Mouse (Mus musculus) heart, adult 8-10 months (tissue): ENCODE measurements around the gene Ctf2. TPM values are rescaled to one million over a fixed set of nuclear protein-coding genes. Genes with fewer than 3 reads are reported as not detected.
"Not testable (repeated sequence)": the region's sequence is repeated elsewhere in the genome, so short reads cannot be mapped to it uniquely, and the experiment has no call there.

ENCODE experiments used
- DNase-seq: peaks from one replicate; pipeline ENCODE4 v3.0.0; 2022; ENCODE audit warnings: low spot score
- total RNA-seq, 4 experiments: library from RNA; stranded (reverse); gene quantifications; 2 replicates each; pipeline ENCODE4 v1.2.4; 2022

Ctf2 gene
- total RNA-seq, 4 experiments from 2014 or later: not detected

DNA sequence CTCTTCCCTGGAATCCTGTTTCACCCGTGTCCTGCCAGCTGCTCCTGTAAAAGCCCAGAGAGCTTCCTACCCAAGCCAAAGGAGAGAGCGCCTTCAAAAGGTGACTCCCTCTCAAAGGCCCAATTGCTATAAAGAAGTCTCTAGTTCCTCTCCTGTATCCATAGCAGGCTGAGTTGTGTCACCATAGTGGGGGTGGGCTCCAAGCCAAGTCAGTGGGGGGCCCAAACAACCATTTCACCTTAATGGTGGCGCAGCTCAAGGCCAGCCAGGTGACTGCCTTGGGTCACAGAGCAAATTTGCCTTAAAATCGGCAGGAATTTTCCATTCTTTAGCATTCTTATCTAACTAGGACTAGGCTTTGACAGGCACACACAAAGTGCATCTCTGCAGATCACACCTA lies 17.1 kb downstream of the Ctf2 start:
- no peak for DNase-seq

DNA sequence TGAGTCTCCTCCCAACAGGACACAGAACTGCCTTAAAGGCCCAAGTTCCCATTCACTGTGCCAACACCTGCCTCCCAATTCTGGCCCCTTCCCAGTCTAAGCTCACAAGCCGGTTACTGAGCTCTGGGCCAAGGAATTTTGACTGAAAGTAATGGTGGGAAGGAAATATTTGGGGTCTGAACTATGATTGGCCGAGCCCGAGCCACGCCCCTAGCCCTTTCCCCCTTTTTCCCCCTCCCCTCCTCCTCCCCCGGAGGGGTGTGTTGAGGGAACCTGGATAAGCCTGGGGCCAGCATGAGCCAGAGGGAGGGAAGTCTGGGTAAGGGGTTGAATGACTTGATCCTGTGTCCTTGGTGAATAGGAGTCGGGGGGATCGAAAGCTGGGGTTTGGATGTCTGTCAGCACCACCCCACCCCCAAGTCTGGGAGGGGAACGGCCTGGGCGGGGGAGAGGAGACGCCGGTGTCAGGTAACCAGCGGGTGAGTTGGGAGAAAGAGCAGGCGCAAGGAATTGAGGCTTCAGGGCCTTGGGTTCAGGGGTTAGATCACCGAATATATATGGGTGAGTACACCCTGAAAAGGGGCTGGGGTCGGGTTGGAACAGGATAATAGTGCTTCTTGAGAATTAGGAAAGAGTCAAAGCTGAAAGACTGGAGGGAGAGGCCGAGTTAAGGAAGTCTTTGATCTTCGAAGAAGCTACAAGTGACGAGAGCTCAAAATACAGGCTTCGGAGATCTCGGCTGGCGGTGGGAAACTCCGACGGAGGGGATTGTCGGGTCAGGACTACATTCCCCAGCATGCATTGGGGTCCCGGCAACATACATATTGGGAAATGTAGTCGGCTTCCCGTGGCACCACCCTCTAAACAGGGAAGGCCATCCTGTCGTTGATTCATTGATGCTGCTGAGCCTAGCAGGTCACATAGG lies 19.2 kb downstream of the Ctf2 start, which contains the start of gene Ctf1:
TSS of gene Ctf1 (plus strand) at position 276 of the 925 bp plus-strand sequence.
- peak; percentile 79 for DNase-seq

DNA sequence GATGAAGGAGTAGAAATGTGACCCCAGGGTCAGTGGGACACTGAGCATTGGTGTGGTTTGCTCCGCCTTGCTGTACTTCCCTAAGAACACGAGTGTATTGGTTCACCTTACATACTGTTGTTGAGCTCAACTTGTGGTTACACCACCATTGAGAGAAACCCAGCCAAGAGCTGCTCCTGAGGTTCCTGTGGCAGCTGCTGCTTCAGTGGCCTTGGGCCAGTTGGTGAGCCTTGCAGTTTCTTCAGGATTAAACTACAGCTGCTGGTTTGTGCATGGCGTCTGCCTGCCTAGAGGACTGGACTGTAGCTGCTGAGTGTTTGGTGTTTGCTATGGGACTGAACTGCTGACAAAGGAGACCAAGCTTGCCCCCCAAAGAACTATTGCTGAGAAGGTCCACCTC lies 20.5 kb downstream of the Ctf2 start:
- no peak for DNase-seq

DNA sequence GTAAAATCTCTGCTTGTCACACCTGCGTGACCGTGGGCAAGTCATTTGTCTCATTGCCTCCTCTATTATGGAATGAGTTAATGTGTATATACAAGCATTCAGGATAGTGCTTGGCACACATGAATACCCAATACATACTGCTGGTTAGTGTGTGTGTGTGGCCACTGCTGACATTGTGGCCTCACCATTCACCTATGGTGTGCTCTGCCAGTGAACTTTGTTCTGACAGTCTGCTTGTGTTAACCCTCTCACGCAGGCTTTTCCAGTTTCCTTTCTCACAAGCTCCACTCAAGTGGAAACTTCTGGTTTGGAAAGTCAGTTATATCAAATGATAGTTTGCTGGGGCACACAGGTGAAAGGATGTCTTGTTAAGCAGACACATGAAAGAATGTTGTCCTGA lies 20.9 kb downstream of the Ctf2 start:
- DNase-seq: no peak

DNA sequence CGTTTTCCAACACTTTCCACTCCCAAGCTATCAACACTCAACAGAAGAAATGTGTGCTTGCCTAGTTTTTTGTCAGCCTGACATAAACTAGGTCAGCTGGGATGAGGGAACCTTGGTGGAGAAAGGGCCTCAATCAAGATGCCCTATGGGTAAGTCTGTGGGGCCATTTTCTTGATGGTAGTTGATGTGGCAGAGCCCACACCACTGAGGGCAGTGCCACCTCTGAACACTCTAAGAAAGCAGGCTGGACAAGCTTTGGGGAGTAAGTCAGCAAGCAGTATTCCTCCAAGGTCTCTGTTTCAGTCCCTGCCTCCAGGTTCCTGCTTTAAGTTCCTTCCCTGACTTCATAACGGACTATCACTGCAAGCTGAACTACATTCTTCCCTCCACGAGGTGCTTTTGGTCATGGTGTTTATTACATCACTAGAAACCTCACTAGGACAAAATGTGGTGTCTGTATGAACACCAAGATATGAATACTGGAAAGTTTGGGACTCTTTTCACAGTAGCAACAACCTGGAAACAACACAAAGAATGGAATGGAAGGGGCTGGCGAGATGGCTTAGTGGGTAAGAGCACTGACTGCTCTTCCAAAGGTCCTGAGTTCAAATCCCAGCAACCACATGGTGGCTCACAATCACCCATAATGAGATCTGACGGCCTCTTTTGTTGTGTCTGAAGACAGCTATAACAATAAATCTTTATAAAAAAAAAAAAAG lies 22.5 kb downstream of the Ctf2 start:
- no peak for DNase-seq

DNA sequence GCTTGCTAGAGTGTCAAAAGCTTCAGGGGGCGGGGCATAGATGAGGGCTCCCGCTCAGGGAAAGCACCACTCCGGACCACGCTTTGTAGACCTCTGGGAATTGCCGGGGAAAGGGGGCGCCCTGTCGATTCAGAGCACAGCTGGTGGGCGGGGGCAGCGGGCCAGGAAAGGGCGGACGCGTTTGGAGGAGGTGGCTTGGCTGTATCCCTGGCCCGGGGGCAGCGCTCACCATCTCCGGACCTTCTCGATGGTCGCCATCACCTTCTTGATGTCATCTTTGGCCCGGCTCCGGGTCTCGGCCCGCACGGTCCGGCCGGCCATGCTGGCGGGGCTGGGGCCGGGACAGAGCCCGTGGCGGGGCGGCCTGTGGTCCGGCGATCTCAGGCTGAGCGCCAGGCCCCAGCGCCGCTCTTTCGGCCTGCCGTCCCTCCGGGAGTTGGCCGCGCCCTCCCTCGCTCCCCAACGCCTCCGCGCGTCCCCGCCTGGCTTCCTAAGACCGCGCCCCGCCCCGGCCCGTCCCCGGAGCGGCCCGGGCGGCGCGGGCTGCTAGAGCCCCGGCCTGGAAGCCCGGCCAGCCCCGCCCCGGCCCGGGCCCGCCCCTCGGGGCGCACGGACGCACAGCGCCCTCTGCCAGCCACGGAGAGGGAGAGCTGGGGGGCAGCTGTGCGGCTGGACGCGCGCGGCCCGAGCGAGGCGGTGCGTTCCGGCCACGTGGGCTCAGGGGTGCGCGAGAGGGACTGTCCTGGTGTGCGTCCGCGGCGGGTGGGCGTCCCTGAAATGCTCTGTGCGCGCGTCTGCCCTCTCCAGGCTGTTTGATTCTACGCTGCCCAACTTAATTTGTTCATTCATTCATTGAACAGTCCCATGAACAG lies 23.5 kb downstream of the Ctf2 start, which contains the start of gene Bcl7c:
TSS of gene Bcl7c (minus strand) at position 727 of the 872 bp plus-strand sequence.
- DNase-seq: peak; percentile 79

DNA sequence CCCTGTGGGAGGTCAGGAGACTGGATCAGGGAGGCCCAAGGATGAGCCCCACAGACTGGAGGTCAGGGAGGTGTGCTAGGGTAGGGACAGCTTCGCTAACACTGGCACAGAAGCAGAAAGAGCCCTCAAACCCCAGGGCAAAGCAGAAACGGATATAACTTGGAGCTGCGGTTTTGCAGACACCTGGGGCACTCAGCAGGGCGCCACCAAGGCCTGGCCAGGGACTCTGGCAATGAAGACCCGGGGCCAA lies 24.1 kb downstream of the Ctf2 start:
- no peak for DNase-seq

DNA sequence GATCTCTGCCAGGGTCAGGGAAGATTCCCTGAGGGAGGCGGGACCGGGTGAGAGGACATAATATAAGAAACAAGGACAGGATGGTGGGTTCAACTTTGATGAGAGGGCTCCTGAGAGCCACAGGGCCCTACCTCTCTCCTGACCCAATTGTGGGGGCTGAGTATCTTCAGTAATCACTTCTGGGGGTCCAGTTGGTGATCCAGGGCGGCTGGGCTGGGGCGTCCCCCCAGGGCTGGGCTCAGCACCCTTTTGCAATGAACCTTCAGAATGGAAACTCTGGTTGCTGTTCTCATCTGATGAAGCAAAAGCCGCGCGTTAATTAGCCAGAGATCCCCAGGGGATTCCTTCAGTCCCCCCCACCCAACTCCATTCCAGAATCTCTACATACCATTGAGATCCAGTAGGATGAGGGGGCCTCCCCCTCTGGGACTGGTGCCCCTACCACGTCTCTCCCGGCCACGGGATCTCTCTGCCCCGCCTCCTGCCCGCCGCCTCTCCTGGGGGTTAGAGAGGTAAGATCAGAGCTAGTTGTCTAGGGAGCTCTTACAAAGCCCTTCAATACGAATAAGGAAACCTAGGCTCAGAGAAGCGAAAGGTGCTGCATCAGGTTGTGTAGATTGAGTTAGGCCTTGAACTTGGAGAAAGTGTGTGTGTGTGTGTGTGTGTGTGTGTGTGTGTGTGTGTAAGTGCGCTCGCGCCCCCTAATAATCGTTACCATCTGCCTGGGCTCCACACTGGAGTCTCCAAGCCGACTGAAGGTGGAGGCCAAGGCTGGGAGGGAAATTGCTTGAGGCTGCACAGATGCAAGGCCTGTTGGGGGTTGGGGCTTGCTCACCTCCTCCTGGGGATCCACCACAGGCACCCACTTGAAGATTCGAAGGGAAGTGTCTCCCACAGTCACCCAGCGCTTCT lies 24.7 kb downstream of the Ctf2 start:
- DNase-seq: no peak

DNA sequence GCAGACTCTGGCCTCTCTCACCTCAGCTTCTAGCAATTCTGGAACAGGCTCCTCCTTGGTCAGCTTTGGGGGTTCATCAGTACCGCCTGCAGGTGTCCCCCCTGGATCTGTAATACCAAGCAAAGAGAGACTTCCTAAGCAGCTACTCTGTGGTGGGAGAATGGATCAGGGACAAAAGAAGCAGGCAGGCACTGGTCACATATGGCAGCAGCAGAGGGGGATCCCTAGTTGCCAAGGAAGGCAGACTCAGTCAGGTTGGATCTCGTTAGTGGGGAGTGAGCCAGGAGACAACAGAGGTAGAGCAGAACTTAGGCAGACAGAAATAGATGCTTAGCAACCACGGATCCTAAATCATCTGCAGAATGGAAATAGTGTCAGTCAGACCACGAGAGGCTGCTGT lies 26.3 kb downstream of the Ctf2 start:
- DNase-seq: no peak

DNA sequence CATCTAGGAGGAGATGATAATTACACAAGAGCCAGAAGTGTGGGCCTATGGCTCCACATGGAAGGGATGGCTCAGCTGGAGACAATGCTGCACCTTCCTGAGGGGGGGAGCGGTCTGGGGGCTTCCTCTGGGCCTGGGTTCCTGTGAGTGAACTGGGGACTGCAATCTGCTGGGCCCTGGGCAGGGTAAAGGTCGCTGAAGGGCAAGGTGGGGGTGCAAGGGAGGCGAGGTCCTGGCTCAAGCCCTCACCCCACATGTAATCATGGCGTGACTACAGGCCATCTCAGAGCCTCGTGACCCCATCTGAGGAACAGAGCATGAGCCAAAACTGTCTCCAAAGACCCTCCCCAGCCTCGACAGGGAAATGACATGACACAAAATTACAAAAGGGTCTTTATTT lies 27.4 kb downstream of the Ctf2 start:
- no peak for DNase-seq

DNA sequence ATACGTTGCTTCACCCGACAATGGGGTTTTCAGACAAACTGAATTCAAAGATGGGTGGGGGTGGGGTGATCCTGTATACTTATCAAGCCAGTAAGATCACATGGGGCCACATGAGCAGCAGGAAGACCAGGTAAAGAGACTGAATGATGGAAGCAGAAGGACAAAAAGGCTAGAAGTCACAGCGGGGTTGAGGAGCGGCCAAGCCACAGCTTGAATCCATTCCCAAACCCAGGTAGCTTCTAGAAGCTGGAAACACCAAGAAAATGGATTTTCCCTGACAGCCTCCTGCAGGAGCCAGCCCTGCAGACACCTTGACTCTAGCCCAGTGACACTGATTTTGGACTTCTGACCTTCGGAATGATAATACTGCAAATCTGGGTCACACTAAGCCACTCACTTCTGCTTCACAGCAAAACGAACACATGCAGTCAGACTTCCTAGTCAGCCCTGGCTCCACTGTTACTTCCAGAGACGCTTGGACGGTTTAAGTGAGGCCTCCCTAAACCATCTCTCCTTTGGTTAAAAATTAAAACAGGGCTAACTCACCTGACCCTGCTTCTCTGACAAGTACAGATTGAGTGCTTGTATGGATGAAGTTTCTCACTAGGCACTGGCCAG lies 28.3 kb downstream of the Ctf2 start:
- DNase-seq: no peak

DNA sequence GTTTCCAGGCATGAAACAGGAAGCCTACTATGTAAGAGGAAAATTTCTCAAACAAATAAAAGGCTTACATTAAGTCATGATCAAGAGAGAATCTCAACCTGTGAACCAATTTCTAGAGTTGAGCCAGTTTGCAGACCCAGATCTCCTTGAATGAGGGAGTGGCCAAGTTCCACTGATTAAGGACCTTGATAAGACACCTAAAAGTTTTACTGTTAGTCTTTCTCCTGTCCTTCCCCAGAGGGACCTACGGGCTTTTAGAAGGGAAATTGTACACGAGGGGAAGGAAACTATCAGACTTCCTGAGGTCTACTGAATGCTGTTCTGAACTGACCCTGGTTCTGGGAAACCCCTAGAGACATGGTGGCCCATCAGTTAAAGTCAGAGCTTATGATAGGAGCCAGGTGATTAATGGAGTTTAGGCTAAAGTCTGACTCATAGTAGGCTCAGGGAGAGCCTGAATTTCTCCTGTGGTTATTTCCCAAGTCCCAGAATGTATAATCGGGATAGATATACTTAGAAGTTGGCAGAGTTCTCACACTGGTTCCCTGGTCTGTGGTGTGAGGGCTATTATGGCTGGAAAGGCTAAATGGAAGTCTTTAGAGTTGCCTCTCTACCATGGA lies 31.1 kb downstream of the Ctf2 start:
- DNase-seq: no peak

DNA sequence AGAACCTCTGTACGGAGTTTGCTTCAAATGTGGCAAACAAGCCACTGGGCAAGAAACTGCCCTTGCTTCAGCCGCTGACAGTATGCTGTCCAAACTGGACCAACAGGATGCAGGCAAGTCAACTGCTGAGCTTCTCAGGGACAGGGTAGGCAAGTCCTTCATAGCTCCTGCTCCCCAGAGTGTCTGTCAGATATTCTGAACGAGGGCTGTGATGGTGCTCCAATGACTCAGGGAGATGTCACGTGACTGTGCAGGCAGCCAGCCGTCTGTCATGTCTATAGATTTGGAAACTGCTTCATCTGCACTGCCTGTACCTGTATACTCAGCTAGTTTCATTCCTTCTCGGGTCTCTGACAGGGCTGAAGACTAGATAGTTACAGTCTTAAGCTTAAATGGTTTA lies 33.0 kb downstream of the Ctf2 start:
- no peak for DNase-seq

DNA sequence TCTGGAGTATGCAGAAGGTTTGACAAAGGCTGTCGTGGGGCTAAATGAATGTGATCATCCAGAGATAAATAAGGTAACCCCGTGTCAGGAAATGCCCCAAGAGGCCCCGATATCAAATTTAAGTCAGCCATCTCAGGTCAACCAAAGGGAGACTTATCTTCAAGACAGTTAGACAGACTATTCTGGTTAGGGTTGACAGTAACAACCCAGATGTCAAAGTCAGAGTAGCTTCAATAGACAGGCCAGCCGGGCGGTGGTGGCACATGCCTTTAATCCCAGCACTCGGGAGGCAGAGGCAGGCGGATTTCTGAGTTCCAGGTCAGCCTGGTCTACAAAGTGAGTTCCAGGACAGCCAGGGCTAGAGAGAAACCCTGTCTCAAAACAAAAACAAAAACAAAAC lies 38.2 kb downstream of the Ctf2 start:
- not testable (repeated sequence) for DNase-seq

DNA sequence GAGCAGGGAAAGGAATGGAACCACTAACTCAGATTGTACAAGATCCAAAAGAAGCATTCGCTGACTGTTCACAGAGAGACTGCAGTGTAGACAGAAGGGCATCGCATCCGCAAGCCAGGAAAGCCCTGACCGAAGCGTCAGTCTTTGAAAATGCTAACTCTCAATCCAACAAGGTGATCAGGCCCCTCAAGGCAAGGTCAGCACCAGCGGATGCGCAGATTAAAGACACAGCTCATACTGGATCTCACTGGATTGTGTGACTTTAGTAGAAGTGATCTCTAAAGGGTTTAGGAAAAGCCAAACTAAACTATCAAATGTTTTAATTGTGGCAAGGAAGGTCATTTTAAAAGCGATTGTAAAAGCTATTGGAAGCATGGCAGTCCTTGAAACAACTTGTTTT lies 38.7 kb downstream of the Ctf2 start:
- no peak for DNase-seq

DNA sequence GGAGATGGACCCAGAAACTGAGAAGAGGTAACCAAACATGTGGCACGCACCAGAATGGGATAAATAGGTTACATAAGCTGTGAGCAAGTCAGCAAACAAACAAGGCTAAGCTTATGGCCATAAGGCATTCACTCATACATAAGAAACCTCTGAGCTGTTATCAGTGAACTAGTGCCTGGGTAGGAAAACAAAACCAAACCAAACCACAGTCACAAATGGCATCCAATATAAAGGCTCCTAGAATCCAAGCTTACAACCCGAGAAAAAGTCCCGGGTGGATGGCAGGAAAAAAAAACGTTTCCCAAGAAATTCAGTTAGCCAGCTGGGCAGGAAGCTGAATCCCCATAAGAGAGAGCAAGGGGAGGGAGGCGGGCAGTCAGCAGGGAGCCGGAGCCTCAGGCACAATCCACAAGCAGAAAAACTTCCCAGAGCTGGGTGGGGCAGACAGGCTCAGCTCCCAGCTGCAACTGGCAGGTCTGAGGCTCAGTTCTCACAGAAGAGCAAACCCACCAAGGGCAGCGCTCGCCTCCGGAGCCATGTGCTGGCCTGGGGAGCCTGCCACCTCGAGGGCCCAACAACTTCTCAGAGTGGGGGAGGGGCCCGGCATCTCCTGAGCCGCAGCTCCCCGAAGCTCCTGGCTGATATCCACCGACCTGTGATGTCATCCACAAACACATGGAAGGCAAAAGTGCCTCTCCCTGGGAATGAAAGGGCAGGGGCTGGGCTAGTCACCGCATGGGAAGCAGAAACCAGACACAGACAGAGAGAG lies 40.6 kb downstream of the Ctf2 start:
- DNase-seq: peak; percentile 88

DNA sequence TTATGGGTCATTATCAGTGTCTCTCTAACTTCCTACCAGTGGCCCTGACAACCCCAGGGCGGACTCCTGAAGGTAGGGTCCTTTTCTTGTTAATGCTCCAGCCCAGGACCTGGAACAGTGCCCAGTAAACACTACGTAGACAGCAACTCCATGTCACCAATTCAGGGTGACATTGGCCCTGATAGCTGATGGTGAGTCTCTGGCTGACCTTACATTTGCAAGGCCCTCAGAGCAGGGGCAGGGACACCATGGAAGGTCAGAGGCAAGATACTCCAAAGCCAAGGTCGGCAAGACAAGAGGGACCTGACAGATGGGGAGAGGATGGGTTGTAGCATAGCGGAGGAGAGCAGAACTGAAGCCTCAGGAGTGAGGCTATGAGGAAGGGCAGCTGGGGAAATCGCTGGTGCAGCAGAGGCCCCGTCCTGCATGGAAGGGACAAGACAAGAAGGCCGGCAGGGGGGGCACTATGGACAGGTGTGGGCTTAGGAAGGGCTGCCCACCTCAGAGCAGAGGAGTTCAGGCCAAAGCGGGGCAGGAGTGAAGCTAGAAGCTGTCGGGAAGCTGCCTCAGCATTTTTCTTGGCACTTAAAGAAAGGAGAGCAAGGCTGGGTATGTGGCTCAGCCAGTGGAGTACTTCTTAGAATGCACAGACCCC lies 42.2 kb downstream of the Ctf2 start:
- DNase-seq: no peak

DNA sequence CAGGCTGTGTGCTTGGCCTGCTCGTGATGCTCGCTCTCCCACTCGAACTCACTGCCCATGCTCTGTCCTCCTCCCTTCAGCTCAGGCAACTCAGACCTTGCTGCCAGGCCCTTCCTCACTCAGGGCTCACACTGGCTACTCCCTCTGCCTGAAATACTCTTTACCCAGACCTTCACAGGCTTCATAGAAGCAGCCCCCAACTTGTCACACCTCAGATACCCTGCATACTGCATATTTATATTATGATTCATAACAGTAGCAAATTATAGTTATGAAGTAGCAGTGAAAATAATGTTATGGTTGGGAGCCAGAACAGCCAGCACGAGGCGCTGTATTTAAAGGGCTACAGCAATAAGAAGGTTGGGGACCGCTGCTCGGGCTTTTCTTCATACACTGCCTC lies 43.0 kb downstream of the Ctf2 start:
- no peak for DNase-seq
